Mouse (Mus musculus) liver, embryonic 15.5 days (tissue): ENCODE measurements around the gene Pcid2. TPM values are rescaled to one million over a fixed set of nuclear protein-coding genes. Genes with fewer than 3 reads are reported as not detected.

Experiments
- ATAC-seq: fragments of 200-750 bp; cut with Nextera tagmentation; 2 replicates; pipeline ENCODE4 v1.8.0; 2017; ENCODE audit warnings: moderate number of reproducible peaks, mild to moderate bottlenecking, moderate library complexity; ENCODE audit not compliant: insufficient read depth
- H3K27ac ChIP-seq: fragments of 300-500 bp; sonication (generic); replicated peaks from 2 replicates; pipeline ENCODE4 v1.5.1; 2015; ENCODE audit warnings: mild to moderate bottlenecking, inconsistent platforms
- H3K27me3 ChIP-seq: fragments of 300-500 bp; sonication (generic); 2 replicates; pipeline ENCODE4 v1.6.1; 2015; ENCODE audit warnings: mild to moderate bottlenecking, inconsistent platforms
- H3K36me3 ChIP-seq: fragments of 300-500 bp; sonication (generic); replicated peaks from 2 replicates; pipeline ENCODE4 v1.6.1; 2015; ENCODE audit warnings: moderate library complexity, mild to moderate bottlenecking, inconsistent platforms
- H3K4me1 ChIP-seq: fragments of 300-500 bp; sonication (generic); replicated peaks from 2 replicates; pipeline ENCODE4 v1.6.1; 2015; ENCODE audit warnings: inconsistent platforms
- H3K4me2 ChIP-seq: fragments of 300-500 bp; sonication (generic); 2 replicates; pipeline ENCODE4 v1.6.1; 2015; ENCODE audit warnings: moderate library complexity, mild to moderate bottlenecking, inconsistent platforms
- H3K4me3 ChIP-seq: fragments of 300-500 bp; sonication (generic); replicated peaks from 2 replicates; pipeline ENCODE4 v1.5.1; 2015; ENCODE audit warnings: mild to moderate bottlenecking, inconsistent platforms
- H3K9ac ChIP-seq: fragments of 300-500 bp; sonication (generic); 2 replicates; pipeline ENCODE4 v1.6.1; 2015; ENCODE audit warnings: moderate library complexity, mild to moderate bottlenecking, inconsistent platforms
- H3K9me3 ChIP-seq: fragments of 300-500 bp; sonication (generic); replicated peaks from 2 replicates; pipeline ENCODE4 v1.6.1; 2016; ENCODE audit warnings: inconsistent platforms
- WGBS: fragments of 180-500 bp; shearing (Covaris S2); methylation state at CpG from one replicate; pipeline ENCODE4 v1.1.7; 2015; ENCODE audit warnings: mixed read lengths; ENCODE audit not compliant: insufficient replicate concordance; 5-methylcytosine and 5-hydroxymethylcytosine counted together
- polyA plus RNA-seq: library from polyadenylated mRNA; unstranded; fragments of >200 nt; fragmentation: Nextera tagmentation; extraction: Ambion mirVana; gene quantifications from 2 replicates; pipeline ENCODE4 v1.2.1, GENCODE M21; 2015

Pcid2 gene
- polyA plus RNA-seq, 1 experiment from 2014 or later, result 14.8 TPM

- H3K36me3 ChIP-seq, result peaks cover 87% of the 10 kb centered on the region
- peak overlapping the region; percentile 6; the same call in 1 of the 2 replicates for H3K9ac ChIP-seq
- ATAC-seq, result peak; percentile 77
These were observed 15.8 kb upstream of the Pcid2 start for GRCm38 (mm10) chr8:13120882-13121665.

GRCm38 (mm10) chr8:13118516-13118915, 13.3 kb upstream of the Pcid2 start:
- Histone ChIP-seq H3K27ac (no peak overlapping the region), H3K4me1 (peaks cover 52% of the 10 kb centered on the region), H3K36me3 (peaks cover 83% of the 10 kb centered on the region), H3K27me3 (no peaks in the 10 kb centered on the region), H3K4me2 (no peak overlapping the region), H3K4me3 (no peak overlapping the region), H3K9me3 (no peaks in the 10 kb centered on the region), H3K9ac (no peak overlapping the region)
- 71% methylated on average over 3 of the region's 3 CpGs for WGBS
- ATAC-seq, result no peak

More at GRCm38 (mm10) chr8:13120882-13121665, 15.8 kb upstream of the Pcid2 start:
- 30% methylated on average over 7 of the region's 7 CpGs for WGBS
- Histone ChIP-seq H3K9me3 (no peaks in the 10 kb centered on the region), H3K27me3 (no peaks in the 10 kb centered on the region), H3K4me3 (no peak overlapping the region), H3K27ac (peak overlapping the region; percentile 79), H3K4me2 (peak overlapping the region; percentile 15), H3K4me1 (peaks cover 55% of the 10 kb centered on the region)

- no peak for ATAC-seq
- H3K27ac ChIP-seq, result no peak overlapping the region
- H3K4me2 ChIP-seq, result no peak overlapping the region
- H3K9me3 ChIP-seq, result no peaks in the 10 kb centered on the region
- peaks cover 40% of the 10 kb centered on the region for H3K4me1 ChIP-seq
- no peak overlapping the region for H3K4me3 ChIP-seq
- peaks cover 84% of the 10 kb centered on the region for H3K36me3 ChIP-seq
- WGBS, result 84% methylated on average over 2 of the region's 2 CpGs
- H3K9ac ChIP-seq, result no peak overlapping the region
- no peaks in the 10 kb centered on the region for H3K27me3 ChIP-seq
These were observed 11.8 kb upstream of the Pcid2 start for GRCm38 (mm10) chr8:13117096-13117495.

- Histone ChIP-seq H3K9ac (no peak overlapping the region), H3K27me3 (no peaks in the 10 kb centered on the region), H3K4me2 (no peak overlapping the region), H3K36me3 (peaks cover 55% of the 10 kb centered on the region), H3K27ac (no peak overlapping the region), H3K9me3 (no peaks in the 10 kb centered on the region), H3K4me1 (peaks cover 44% of the 10 kb centered on the region), H3K4me3 (no peak overlapping the region)
- 72% methylated on average over 4 of the region's 4 CpGs for WGBS
- no peak for ATAC-seq
These were observed 8.0 kb upstream of the Pcid2 start for GRCm38 (mm10) chr8:13113232-13113631.

- Histone ChIP-seq H3K4me1 (peaks cover 50% of the 10 kb centered on the region), H3K9ac (no peak overlapping the region), H3K4me2 (no peak overlapping the region), H3K27ac (no peak overlapping the region), H3K27me3 (no peaks in the 10 kb centered on the region), H3K4me3 (no peak overlapping the region), H3K9me3 (no peaks in the 10 kb centered on the region), H3K36me3 (peaks cover 48% of the 10 kb centered on the region)
- ATAC-seq, result no peak
- WGBS, result 87% methylated on average over 11 of the region's 11 CpGs
These were observed 6.7 kb upstream of the Pcid2 start for GRCm38 (mm10) chr8:13111917-13112316.

- H3K9ac ChIP-seq, result no peak overlapping the region
- 45% methylated on average over 1 of the region's 1 CpGs for WGBS
These were observed 4.2 kb upstream of the Pcid2 start for GRCm38 (mm10) chr8:13109416-13109960.

GRCm38 (mm10) chr8:13108967-13109366, 3.7 kb upstream of the Pcid2 start:
- H3K27me3 ChIP-seq, result no peaks in the 10 kb centered on the region
- peak overlapping the region; percentile 96 for H3K4me3 ChIP-seq
- H3K9me3 ChIP-seq, result no peaks in the 10 kb centered on the region
- ATAC-seq, result peak; percentile 11; the same call in 1 of the 2 replicates
- peaks cover 62% of the 10 kb centered on the region for H3K4me1 ChIP-seq
- H3K9ac ChIP-seq, result peak overlapping the region; percentile 48
- 36% methylated on average over 8 of the region's 8 CpGs for WGBS
- peak overlapping the region; percentile 96 for H3K27ac ChIP-seq
- H3K36me3 ChIP-seq, result peaks cover 30% of the 10 kb centered on the region
- H3K4me2 ChIP-seq, result peak overlapping the region; percentile 99

More at GRCm38 (mm10) chr8:13109416-13109960, 4.2 kb upstream of the Pcid2 start:
- Histone ChIP-seq H3K27me3 (no peaks in the 10 kb centered on the region), H3K4me1 (peaks cover 58% of the 10 kb centered on the region), H3K4me2 (peak overlapping the region; percentile 99), H3K36me3 (peaks cover 36% of the 10 kb centered on the region), H3K27ac (peak overlapping the region; percentile 96), H3K4me3 (peak overlapping the region; percentile 96), H3K9me3 (no peaks in the 10 kb centered on the region)
- no peak for ATAC-seq

GRCm38 (mm10) chr8:13107990-13108638, 2.9 kb upstream of the Pcid2 start:
- peak overlapping the region; percentile 99 for H3K4me2 ChIP-seq
- peak overlapping the region; percentile 96 for H3K4me3 ChIP-seq
- no peaks in the 10 kb centered on the region for H3K27me3 ChIP-seq
- H3K9ac ChIP-seq, result peak overlapping the region; percentile 48
- ATAC-seq, result peak; percentile 29
- WGBS, result 32% methylated on average over 13 of the region's 13 CpGs
- peak overlapping the region; percentile 96 for H3K27ac ChIP-seq
- H3K4me1 ChIP-seq, result peaks cover 69% of the 10 kb centered on the region
- H3K9me3 ChIP-seq, result no peaks in the 10 kb centered on the region
- H3K36me3 ChIP-seq, result peaks cover 22% of the 10 kb centered on the region

- H3K27ac ChIP-seq, result peak overlapping the region; percentile 96
- H3K36me3 ChIP-seq, result peaks cover 6% of the 10 kb centered on the region
- H3K4me2 ChIP-seq, result peak overlapping the region; percentile 99
- peak; percentile 43 for ATAC-seq
- H3K4me1 ChIP-seq, result peaks cover 57% of the 10 kb centered on the region
- WGBS, result under 1% methylated on average over 62 of the region's 63 CpGs
- peak overlapping the region; percentile 98 for H3K9ac ChIP-seq
- H3K4me3 ChIP-seq, result peak overlapping the region; percentile 96
- H3K27me3 ChIP-seq, result no peaks in the 10 kb centered on the region
- H3K9me3 ChIP-seq, result no peaks in the 10 kb centered on the region
These were observed 771 bp upstream of the Pcid2 start for GRCm38 (mm10) chr8:13105908-13106551.

GRCm38 (mm10) chr8:13104691-13105086, 570 bp downstream of the Pcid2 start:
- Histone ChIP-seq H3K36me3 (peaks cover 8% of the 10 kb centered on the region; the same call in 1 of the 2 replicates), H3K9ac (peak overlapping the region; percentile 88), H3K4me1 (peaks cover 46% of the 10 kb centered on the region), H3K4me2 (peak overlapping the region; percentile 99), H3K9me3 (no peaks in the 10 kb centered on the region), H3K27me3 (no peaks in the 10 kb centered on the region), H3K27ac (peak overlapping the region; percentile 96), H3K4me3 (peak overlapping the region; percentile 96)
- peak; percentile 41 for ATAC-seq
- WGBS, result under 1% methylated on average over 45 of the region's 45 CpGs
